Mouse (Mus musculus): ENCODE measurements at regions not wholly inside any gene's neighbourhood (a gene's known extent, or its start where the extent isn't known, plus 50 kb on each side); places are given as distances from the start of the nearest gene placed in this dataset.

GRCm38 (mm10) chr13:99745526-99745925 lies 155.4 kb downstream of the Cartpt start:
- TF ChIP-seq POLR2A (IDR thresholded peaks at IDR 0.05; ENCODE audit: borderline replicate concordance, extremely low read depth, insufficient read depth, insufficient read length, poor library complexity, severe bottlenecking) (no peak), CTCF (IDR thresholded peaks at IDR 0.05; ENCODE audit: borderline replicate concordance, extremely low read depth, insufficient read depth, insufficient read length) (no peak)

All from brain, embryonic 14.5 days (tissue).